Mouse (Mus musculus) stomach, postnatal 0 days (tissue): ENCODE data around the gene Wnt9b.

ENCODE experiments used
- CTCF ChIP-seq: IDR thresholded peaks from 2 replicates; pipeline ENCODE4 v1.5.1; 2016; ENCODE audit warnings: antibody characterized with exemption, low read depth, mild to moderate bottlenecking, moderate library complexity
- EP300 ChIP-seq: optimal IDR thresholded peaks from 2 replicates; pipeline ENCODE3; 2016; ENCODE audit warnings: antibody characterized with exemption

DNA sequence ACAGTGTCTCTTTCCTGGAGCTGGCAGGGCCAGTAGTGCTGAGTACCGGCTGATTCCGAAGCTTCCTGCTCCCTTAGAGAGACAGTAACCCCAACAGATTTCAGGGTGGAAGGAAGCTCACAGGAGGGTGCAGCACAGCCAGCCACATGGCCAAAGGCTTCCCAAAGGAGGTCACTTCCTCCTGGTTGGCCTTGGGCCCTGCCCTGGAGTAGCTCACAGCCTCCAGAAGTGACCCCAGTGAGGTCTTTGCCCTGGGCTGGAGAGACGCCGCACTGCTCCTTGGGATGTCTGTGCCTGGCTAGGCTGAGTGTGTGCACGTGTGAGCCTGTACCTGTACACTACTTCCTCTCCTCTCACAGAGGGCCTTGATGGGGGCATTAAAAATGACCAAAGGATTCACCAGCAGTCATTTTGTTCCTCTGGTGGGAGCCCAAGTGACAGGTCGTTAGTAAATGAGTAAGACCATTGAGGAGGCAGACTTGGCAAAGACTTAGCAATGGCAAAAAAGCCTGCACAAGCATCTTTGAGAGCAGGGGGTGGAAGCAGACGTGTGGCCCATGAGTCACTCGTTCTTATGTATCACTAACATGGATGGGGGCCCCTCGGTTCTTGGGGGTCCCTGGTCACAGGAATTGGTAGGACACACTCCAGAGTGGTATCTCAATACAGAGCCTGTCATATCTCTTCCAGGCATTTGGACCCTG, 20.2 kb downstream of the Wnt9b start:
- no peak for TF ChIP-seq EP300
- TF ChIP-seq CTCF = no peak
